Mouse (Mus musculus) layer of hippocampus, adult 2 months (tissue): Measurements from ENCODE around the gene Arl2bp. TPM values are rescaled to one million over a fixed set of nuclear protein-coding genes. Genes with fewer than 3 reads are reported as not detected.

ENCODE experiments used
- DNase-seq, 2 experiments: peaks; one replicate each; pipeline ENCODE4 v3.0.0; 2022; ENCODE audit warnings: low spot score in 2 of 2
- H3K27ac ChIP-seq: fragments of 200-600 bp; 2 replicates; pipeline ENCODE4 v1.8.1; 2022
- H3K4me3 ChIP-seq: fragments of 200-600 bp; 2 replicates; pipeline ENCODE4 v1.8.1; 2022; ENCODE audit warnings: mild to moderate bottlenecking
- CTCF ChIP-seq: fragments of 200-600 bp; conservative IDR thresholded peaks from 2 replicates; pipeline ENCODE4 v1.8.1; 2022; ENCODE audit warnings: antibody characterized with exemption, mild to moderate bottlenecking, moderate library complexity
- total RNA-seq, 2 experiments: library from RNA; stranded (reverse); gene quantifications; 2 replicates each; pipeline ENCODE4 v1.2.3; 2021

The Arl2bp gene
- total RNA-seq, 2 experiments from 2014 or later: 145 to 147 TPM

- Histone ChIP-seq H3K4me3 (no peak overlapping the region), H3K27ac (no peak overlapping the region)
- no peak for DNase-seq
- TF ChIP-seq CTCF: no peak
These were observed 34.1 kb downstream of the Arl2bp start for GRCm38 (mm10) chr8:94700421-94700935.

- no peak overlapping the region for H3K4me3 ChIP-seq
- H3K27ac ChIP-seq: no peak overlapping the region
- DNase-seq: no peak
- TF ChIP-seq CTCF: no peak
These were observed 35.8 kb downstream of the Arl2bp start for GRCm38 (mm10) chr8:94702156-94702555.

GRCm38 (mm10) chr8:94702844-94703813 lies 36.7 kb downstream of the Arl2bp start:
- H3K27ac ChIP-seq: peak overlapping the region; percentile 78
- DNase-seq: peak; percentile 82 to 86
- H3K4me3 ChIP-seq: peak overlapping the region; percentile 58
- TF ChIP-seq CTCF: peak; percentile 99

- H3K27ac ChIP-seq: peak overlapping the region; percentile 88
- DNase-seq: peak; percentile 97 to 100
- H3K4me3 ChIP-seq: peak overlapping the region; percentile 58
- peak; percentile 92 for TF ChIP-seq CTCF
These were observed 37.7 kb downstream of the Arl2bp start for GRCm38 (mm10) chr8:94703972-94704668.

GRCm38 (mm10) chr8:94704669-94704984 lies 38.2 kb downstream of the Arl2bp start:
- H3K4me3 ChIP-seq: peak overlapping the region; percentile 58
- TF ChIP-seq CTCF: no peak

GRCm38 (mm10) chr8:94705581-94706245 lies 39.3 kb downstream of the Arl2bp start:
- DNase-seq: no peak
- H3K27ac ChIP-seq: no peak overlapping the region
- TF ChIP-seq CTCF: no peak
- no peak overlapping the region for H3K4me3 ChIP-seq

More at GRCm38 (mm10) chr8:94704669-94704984, 38.2 kb downstream of the Arl2bp start:
- peak overlapping the region; percentile 88 for H3K27ac ChIP-seq
- DNase-seq: no peak

GRCm38 (mm10) chr8:94706732-94707395 lies 40.5 kb downstream of the Arl2bp start:
- DNase-seq: no peak

GRCm38 (mm10) chr8:94710336-94710735 lies 43.9 kb downstream of the Arl2bp start:
- DNase-seq: no peak
- no peak overlapping the region for H3K27ac ChIP-seq
- no peak for TF ChIP-seq CTCF
- no peak overlapping the region for H3K4me3 ChIP-seq

More at GRCm38 (mm10) chr8:94706732-94707395, 40.5 kb downstream of the Arl2bp start:
- H3K4me3 ChIP-seq: no peak overlapping the region
- no peak for TF ChIP-seq CTCF
- peak overlapping the region; percentile 59 for H3K27ac ChIP-seq

- TF ChIP-seq CTCF: no peak
- Histone ChIP-seq H3K27ac (0 out of 2 replicates have a peak overlapping the region, but pooled peaks have one; percentile 28), H3K4me3 (no peak overlapping the region)
- DNase-seq: no peak
These were observed 44.8 kb downstream of the Arl2bp start for GRCm38 (mm10) chr8:94711160-94711718.

- H3K27ac ChIP-seq: no peak overlapping the region
- DNase-seq: no peak
- no peak for TF ChIP-seq CTCF
- H3K4me3 ChIP-seq: no peak overlapping the region
These were observed 48.2 kb downstream of the Arl2bp start for GRCm38 (mm10) chr8:94714556-94714955.

GRCm38 (mm10) chr8:94715871-94716270 lies 49.5 kb downstream of the Arl2bp start:
- DNase-seq: no peak
- no peak for TF ChIP-seq CTCF
- Histone ChIP-seq H3K27ac (no peak overlapping the region), H3K4me3 (no peak overlapping the region)

- TF ChIP-seq CTCF: no peak
These were observed 50.4 kb downstream of the Arl2bp start for GRCm38 (mm10) chr8:94716841-94717240.

More at GRCm38 (mm10) chr8:94716841-94717240, 50.4 kb downstream of the Arl2bp start:
- no peak for DNase-seq
- Histone ChIP-seq H3K4me3 (no peak overlapping the region), H3K27ac (no peak overlapping the region)

Other genes with a start within 250 kb of the Arl2bp start
- gene Nlrc5, start 232.2 kb upstream of the Arl2bp start, total RNA-seq: 1 to 10 TPM in 1 of 2 experiments, under 1 TPM in 1; 0.54 to 1.4 TPM
- 10 to 100 TPM; 29.3 to 35.0 TPM for gene Cpne2, start 133.6 kb upstream of the Arl2bp start, total RNA-seq
- 10 to 100 TPM; 25.8 to 26.1 TPM for gene Rspry1, start 64.7 kb upstream of the Arl2bp start, total RNA-seq
- gene Fam192a, start 64.6 kb upstream of the Arl2bp start, total RNA-seq: 10 to 100 TPM; 38.6 to 45.6 TPM
- gene Pllp, start 29.7 kb downstream of the Arl2bp start, total RNA-seq: 10 to 100 TPM; 37.5 to 39.8 TPM
- gene Ccl22, start 79.0 kb downstream of the Arl2bp start, total RNA-seq: under 1 TPM in 1 of 2 experiments, not detected in 1; 0.37 TPM
- gene Cx3cl1, start 105.4 kb downstream of the Arl2bp start, total RNA-seq: 100 to 1,000 TPM; 396 to 397 TPM
- 1 to 10 TPM; 3.4 to 6.0 TPM for gene Ccl17, start 143.9 kb downstream of the Arl2bp start, total RNA-seq
- 10 to 100 TPM; 78.2 to 83.7 TPM for gene Coq9, start 171.7 kb downstream of the Arl2bp start, total RNA-seq
- gene Ciapin1, start 171.8 kb downstream of the Arl2bp start, total RNA-seq: 10 to 100 TPM; 60.9 to 67.2 TPM
- 10 to 100 TPM; 69.1 to 71.4 TPM for gene Polr2c, start 190.8 kb downstream of the Arl2bp start, total RNA-seq
- 10 to 100 TPM; 24.1 to 26.4 TPM for gene Dok4, start 209.7 kb downstream of the Arl2bp start, total RNA-seq